Mouse (Mus musculus) stomach, postnatal 0 days (tissue): ENCODE results near the gene Eif4ebp2.

Experiments used
- CTCF ChIP-seq: IDR thresholded peaks from 2 replicates; pipeline ENCODE4 v1.5.1; 2016; ENCODE audit warnings: antibody characterized with exemption, low read depth, mild to moderate bottlenecking, moderate library complexity
- EP300 ChIP-seq: optimal IDR thresholded peaks from 2 replicates; pipeline ENCODE3; 2016; ENCODE audit warnings: antibody characterized with exemption

DNA sequence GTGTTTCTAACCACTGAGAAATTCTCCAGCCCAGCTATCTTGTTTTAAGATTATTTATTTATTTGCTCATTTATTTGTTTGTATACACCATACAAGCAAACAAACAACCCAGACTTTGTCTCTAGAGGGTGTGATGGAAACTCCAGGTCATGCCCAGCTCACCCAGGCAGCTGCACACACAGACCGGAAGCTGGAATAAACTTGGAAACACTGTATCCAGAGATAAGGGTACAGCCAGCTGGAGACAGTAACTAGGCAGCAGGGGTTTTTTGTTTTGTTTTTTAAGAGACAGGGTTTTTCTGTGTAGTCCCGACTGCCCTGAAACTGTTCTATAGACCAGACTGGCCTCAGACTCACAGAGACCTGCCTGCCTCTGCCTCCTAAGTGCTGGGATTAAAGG, 62.3 kb downstream of the Eif4ebp2 start:
- no peak for TF ChIP-seq CTCF
- no peak for TF ChIP-seq EP300
